In genomic region chr9:103465293-103465692, GRCm38 (mm10) we compare ENCODE assay signal across 25 mouse cellular contexts. TPM values are rescaled to one million over a fixed set of nuclear protein-coding genes. Genes with fewer than 3 reads are reported as not detected.
A peak's percentile ranks its signal among the peaks of the same experiment; 100 is the strongest.
DNase-seq lines count a peak whose midpoint lies in the region; ATAC-seq and TF ChIP-seq lines count a peak whose summit lies in the region.
"Had no signal": no experiment of that assay in that cellular context is flagged by ENCODE, and none has a peak within 500 bp of the region (broad histone marks: within the 10 kb centered on the region; RNA-seq: fewer than 3 reads in every experiment).

No protein-coding gene starts in this region.

- ATAC-seq in hindbrain, embryonic 13.5 days (ENCODE audit: low FRiP score): no peak
- ATAC-seq in midbrain, embryonic 12.5 days (ENCODE audit: low FRiP score, low read depth): peak; percentile 39; the same call in 1 of the 2 replicates
- 0 out of 2 replicates have a peak, but pooled peaks have one; percentile 46 for ATAC-seq in neural tube, embryonic 15.5 days (ENCODE audit: low FRiP score)
- ATAC-seq: inflammation-experienced regulatory T-cells, adult 6 months had no signal

- peak overlapping the region; percentile 89 for H3K27ac ChIP-seq in layer of hippocampus, adult 2 months
- H3K27ac ChIP-seq in hindbrain, embryonic 13.5 days: peak overlapping the region; percentile 83
- H3K27ac ChIP-seq in midbrain, embryonic 12.5 days (replicated peaks): peak overlapping the region; percentile 86
- H3K27ac ChIP-seq in neural tube, embryonic 15.5 days (replicated peaks): peak overlapping the region; percentile 71
- H3K27ac ChIP-seq: embryonic facial prominence, embryonic 15.5 days; gastrocnemius, adult 2 months had no signal

- no peak for TF ChIP-seq CTCF in layer of hippocampus, adult 2 months (conservative IDR thresholded peaks at IDR 0.05)

- 0 out of 2 replicates have a peak, but pooled peaks cover 4% of the 10 kb centered on the region for H3K27me3 ChIP-seq in hindbrain, embryonic 13.5 days
- H3K27me3 ChIP-seq in midbrain, embryonic 12.5 days: no peaks in the 10 kb centered on the region
- H3K27me3 ChIP-seq in neural tube, embryonic 15.5 days (replicated peaks): no peaks in the 10 kb centered on the region
- H3K27me3 ChIP-seq: embryonic facial prominence, embryonic 15.5 days; heart, embryonic 12.5 days had no signal

- H3K4me1 ChIP-seq in hindbrain, embryonic 13.5 days (replicated peaks): peaks cover 14% of the 10 kb centered on the region
- peaks cover 16% of the 10 kb centered on the region for H3K4me1 ChIP-seq in midbrain, embryonic 12.5 days
- H3K4me1 ChIP-seq in neural tube, embryonic 15.5 days: peaks cover 11% of the 10 kb centered on the region
- H3K4me1 ChIP-seq: heart, embryonic 12.5 days; megakaryocyte, embryonic 14.5 days had no signal

- H3K9me3 ChIP-seq in hindbrain, embryonic 13.5 days: no peaks in the 10 kb centered on the region
- H3K9me3 ChIP-seq in midbrain, embryonic 12.5 days: no peaks in the 10 kb centered on the region
- H3K9me3 ChIP-seq in neural tube, embryonic 15.5 days (replicated peaks): no peaks in the 10 kb centered on the region
- H3K9me3 ChIP-seq: embryonic facial prominence, embryonic 15.5 days; heart, embryonic 12.5 days had no signal

- DNase-seq in layer of hippocampus, adult 2 months (ENCODE audit: low spot score in 2 of 2): no peak
- no peak for DNase-seq in layer of hippocampus, postnatal 36 days
- no peak for DNase-seq in kidney, adult 11 months
- no peak for DNase-seq in adrenal gland, postnatal 36 days
- DNase-seq in adipocyte (ENCODE audit: low spot score): no peak
- DNase-seq: adrenal gland, postnatal 25 days; gastrocnemius, adult 2 months; heart, adult 11 months; heart, postnatal 14 days; kidney, adult 9 months; kidney, postnatal 25 days; liver; lung, adult 18-20 months; lung, postnatal 14 days; right cerebral cortex, adult 18-20 months had no signal

- no peaks in the 10 kb centered on the region for H3K36me3 ChIP-seq in hindbrain, embryonic 13.5 days
- no peaks in the 10 kb centered on the region for H3K36me3 ChIP-seq in midbrain, embryonic 12.5 days
- H3K36me3 ChIP-seq in neural tube, embryonic 15.5 days: no peaks in the 10 kb centered on the region
- H3K36me3 ChIP-seq: embryonic facial prominence, embryonic 15.5 days; G1E; heart, embryonic 12.5 days had no signal

- H3K9ac ChIP-seq in hindbrain, embryonic 13.5 days: 0 out of 2 replicates have a peak overlapping the region, but pooled peaks have one; percentile 1
- no peak overlapping the region for H3K9ac ChIP-seq in midbrain, embryonic 12.5 days (replicated peaks)
- H3K9ac ChIP-seq in neural tube, embryonic 15.5 days (replicated peaks): no peak overlapping the region
- H3K9ac ChIP-seq: embryonic facial prominence, embryonic 15.5 days; heart, embryonic 12.5 days had no signal

- no peak overlapping the region for H3K4me2 ChIP-seq in hindbrain, embryonic 13.5 days
- H3K4me2 ChIP-seq in midbrain, embryonic 12.5 days (replicated peaks): no peak overlapping the region
- H3K4me2 ChIP-seq in neural tube, embryonic 15.5 days: no peak overlapping the region
- H3K4me2 ChIP-seq: embryonic facial prominence, embryonic 15.5 days; heart, embryonic 12.5 days had no signal

- no peak overlapping the region for H3K4me3 ChIP-seq in layer of hippocampus, adult 2 months
- H3K4me3 ChIP-seq in hindbrain, embryonic 13.5 days: no peak overlapping the region
- H3K4me3 ChIP-seq in midbrain, embryonic 12.5 days: no peak overlapping the region
- H3K4me3 ChIP-seq in neural tube, embryonic 15.5 days (replicated peaks): no peak overlapping the region
- H3K4me3 ChIP-seq: embryonic facial prominence, embryonic 15.5 days; gastrocnemius, adult 2 months; heart, embryonic 12.5 days; left cerebral cortex, adult 2 months; megakaryocyte, embryonic 14.5 days; myocyte had no signal

- whole genome bisulfite sequencing in hindbrain, embryonic 13.5 days: 27% methylated on average over 1 of the region's 1 CpGs
- WGBS in midbrain, embryonic 12.5 days: 22% methylated on average over 1 of the region's 1 CpGs
- 24% methylated on average over 1 of the region's 1 CpGs for WGBS in neural tube, embryonic 15.5 days

RNA-seq across cellular contexts. Expression of gene Bfsp2, which starts 14.9 kb away (rescaled TPM):
- 1 to 10 TPM; 2.0 to 2.3 TPM for total RNA-seq in layer of hippocampus, adult 2 months (2021)
- 1 to 10 TPM; 5.0 to 6.0 TPM for total RNA-seq in layer of hippocampus, postnatal 36 days (2021)
- polyA plus RNA-seq in hindbrain, embryonic 13.5 days (2015; fragmentation: Nextera tagmentation; extraction: Ambion mirVana): 3.1 and 4.5 TPM in 2 replicates
- polyA plus RNA-seq in midbrain, embryonic 12.5 days (2016; fragmentation: Nextera tagmentation; extraction: Ambion mirVana): 2.4 and 5.5 TPM in 2 replicates
- 2.5 and 2.7 TPM in 2 replicates for polyA plus RNA-seq in neural tube, embryonic 15.5 days (2015; fragmentation: Nextera tagmentation; extraction: Ambion mirVana)
- not detected for total RNA-seq in adrenal gland, postnatal 36 days (2021)
- total RNA-seq: adrenal gland, postnatal 25 days; G1E had no signal
- polyA plus RNA-seq: G1E had no signal
